Mouse (Mus musculus) midbrain, embryonic 16.5 days (tissue): ENCODE results near the gene Usp45. TPM values are rescaled to one million over a fixed set of nuclear protein-coding genes. Genes with fewer than 3 reads are reported as not detected.
"Not testable (repeated sequence)": the region's sequence is repeated elsewhere in the genome, so short reads cannot be mapped to it uniquely, and the experiment has no call there.

Source experiments
- ATAC-seq: fragments of 200-750 bp; cut with Nextera tagmentation; 2 replicates; pipeline ENCODE4 v1.8.0; 2017; ENCODE audit warnings: moderate TSS enrichment
- H3K27ac ChIP-seq: fragments of 300-500 bp; sonication (generic); 2 replicates; pipeline ENCODE4 v1.5.1; 2014; ENCODE audit warnings: mild to moderate bottlenecking, low read length, mixed read lengths
- H3K27me3 ChIP-seq: fragments of 300-500 bp; sonication (generic); 2 replicates; pipeline ENCODE4 v1.6.1; 2014; ENCODE audit warnings: low read depth, low read length, mixed read lengths; ENCODE audit not compliant: control insufficient read depth, insufficient read depth
- H3K36me3 ChIP-seq: fragments of 300-500 bp; sonication (generic); 2 replicates; pipeline ENCODE4 v1.6.1; 2014; ENCODE audit warnings: mild to moderate bottlenecking, low read length, moderate library complexity, mixed read lengths; ENCODE audit not compliant: control insufficient read depth, insufficient read depth
- H3K4me1 ChIP-seq: fragments of 300-500 bp; sonication (generic); 2 replicates; pipeline ENCODE4 v1.6.1; 2014; ENCODE audit warnings: mild to moderate bottlenecking, low read length, mixed read lengths; ENCODE audit not compliant: control insufficient read depth, insufficient read depth
- H3K4me2 ChIP-seq: fragments of 300-500 bp; sonication (generic); 2 replicates; pipeline ENCODE4 v1.6.1; 2014; ENCODE audit warnings: mild to moderate bottlenecking, low read length, mixed read lengths
- H3K4me3 ChIP-seq: fragments of 300-500 bp; sonication (generic); 2 replicates; pipeline ENCODE4 v1.5.1; 2014; ENCODE audit warnings: low read depth, mild to moderate bottlenecking, low read length, moderate library complexity, mixed read lengths
- H3K9ac ChIP-seq: fragments of 300-500 bp; sonication (generic); 2 replicates; pipeline ENCODE4 v1.6.1; 2014; ENCODE audit warnings: low read depth, low read length, mixed read lengths
- H3K9me3 ChIP-seq: fragments of 300-500 bp; sonication (generic); replicated peaks from 2 replicates; pipeline ENCODE4 v1.6.1; 2014; ENCODE audit warnings: mild to moderate bottlenecking, low read length, mixed read lengths; ENCODE audit not compliant: control insufficient read depth, poor library complexity, severe bottlenecking
- WGBS: fragments of 180-500 bp; shearing (Covaris S2); extraction: QIAGEN DNeasy Blood & Tissue Kit; methylation state at CpG from one replicate; pipeline ENCODE4 v1.1.7; 2014; 5-methylcytosine and 5-hydroxymethylcytosine counted together
- polyA plus RNA-seq: library from polyadenylated mRNA; unstranded; fragments of >200 nt; fragmentation: Nextera tagmentation; extraction: Ambion mirVana; gene quantifications from 2 replicates; pipeline ENCODE4 v1.2.1, GENCODE M21; 2015

Usp45 gene
- polyA plus RNA-seq = 4.7 and 7.7 TPM in 2 replicates

- H3K4me1 ChIP-seq = no peaks in the 10 kb centered on the region; the same call in 1 of the 2 replicates
- H3K9ac ChIP-seq = peak within 1 kb of the TSS; percentile 78
- H3K4me3 ChIP-seq = peak within 1 kb of the TSS; percentile 55
- peak within 1 kb of the TSS; percentile 69 for H3K4me2 ChIP-seq
- H3K27ac ChIP-seq = peak within 1 kb of the TSS; percentile 69
- no peaks in the 10 kb centered on the region for H3K36me3 ChIP-seq
- H3K27me3 ChIP-seq = no peaks in the 10 kb centered on the region
- 0% methylated on average over 17 of the region's 17 CpGs for WGBS
- peak; percentile 97 for ATAC-seq
- no peaks in the 10 kb centered on the region for H3K9me3 ChIP-seq
Measured at GRCm38 (mm10) chr4:21766863-21767304, at the start of gene Usp45, which contains the start of gene Tstd3. Gene Usp45, plus strand, starts transcription at chr4:21767156. Gene Tstd3, minus strand, starts transcription at chr4:21767212.

DNA sequence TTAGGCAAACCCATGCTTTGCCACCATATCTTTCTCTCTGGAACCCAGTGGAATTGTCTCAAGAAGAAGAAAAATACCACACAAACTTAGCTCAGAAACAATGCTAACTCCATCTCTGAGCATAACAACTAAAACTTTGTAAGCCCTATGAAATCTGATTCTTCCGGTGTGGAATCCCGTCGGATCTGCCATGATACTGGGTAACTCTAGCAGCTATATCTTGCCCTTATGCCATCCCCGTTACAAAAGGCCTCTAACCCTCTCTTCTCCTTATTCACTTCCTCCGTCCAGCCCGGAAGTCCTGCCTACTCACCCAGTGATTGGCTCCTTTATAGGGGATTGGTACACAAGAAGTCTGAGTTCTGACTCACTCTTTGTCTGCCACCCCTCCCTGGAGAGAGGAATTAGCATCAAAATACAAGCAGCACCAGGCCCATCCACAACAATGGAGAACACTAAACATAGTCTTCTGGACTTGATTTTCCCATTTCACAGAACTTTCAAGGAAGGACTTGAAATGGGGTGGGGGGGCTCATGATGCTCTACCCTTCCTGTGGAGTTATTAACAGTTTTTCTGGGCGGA, 44.1 kb upstream of the Usp45 start:
- Histone ChIP-seq H3K27ac (no peak overlapping the region), H3K27me3 (no peaks in the 10 kb centered on the region), H3K36me3 (no peaks in the 10 kb centered on the region), H3K4me2 (no peak overlapping the region), H3K4me3 (no peak overlapping the region), H3K9ac (no peak overlapping the region), H3K9me3 (no peaks in the 10 kb centered on the region), H3K4me1 (no peaks in the 10 kb centered on the region)
- 32% methylated on average over 7 of the region's 7 CpGs for WGBS
- ATAC-seq = no peak

- Histone ChIP-seq H3K27me3 (no peaks in the 10 kb centered on the region), H3K4me3 (peak overlapping the region; percentile 93), H3K4me2 (peak overlapping the region; percentile 88), H3K9me3 (no peaks in the 10 kb centered on the region), H3K4me1 (peaks cover 15% of the 10 kb centered on the region), H3K9ac (peak overlapping the region; percentile 96), H3K27ac (peak overlapping the region; percentile 90), H3K36me3 (no peaks in the 10 kb centered on the region)
- ATAC-seq = peak; percentile 80
- 1% methylated on average over 22 of the region's 22 CpGs for WGBS
Measured at GRCm38 (mm10) chr4:21726912-21727614, 39.9 kb upstream of the Usp45 start.

DNA sequence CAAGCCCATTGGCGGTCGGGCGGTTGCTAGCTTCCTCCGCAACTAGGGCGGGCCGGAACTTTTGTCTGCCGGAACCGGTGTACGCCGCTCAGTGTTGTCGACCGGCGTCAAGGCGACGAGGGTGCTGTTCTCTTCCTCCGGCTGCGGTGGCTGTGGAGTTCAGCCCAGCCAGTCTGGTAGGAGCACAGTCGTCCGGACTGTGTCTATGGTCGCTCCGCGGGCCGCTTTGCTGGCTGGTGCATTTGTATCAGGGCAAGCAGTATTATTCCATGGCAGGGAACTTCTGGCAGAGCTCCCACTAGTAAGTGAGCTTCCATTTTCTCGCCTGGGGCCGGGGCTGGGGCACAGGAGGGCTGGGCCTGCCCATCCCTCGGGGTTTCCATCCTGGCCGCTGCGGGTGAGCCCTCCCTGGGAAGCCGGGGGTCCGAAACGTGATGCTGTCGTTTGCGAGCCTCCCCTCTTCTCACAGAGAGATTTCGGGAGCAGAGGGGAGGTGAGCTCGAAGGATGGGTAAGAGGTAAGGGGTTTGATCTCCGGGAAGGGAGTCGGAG, 39.3 kb upstream of the Usp45 start, which contains the start of gene Ccnc:
Gene Ccnc (plus strand): TSS at position 87 of the 551 bp plus-strand sequence.
- H3K36me3 ChIP-seq = peaks cover under 1% of the 10 kb centered on the region; the same call in 1 of the 2 replicates
- H3K4me1 ChIP-seq = peaks cover 15% of the 10 kb centered on the region
- WGBS = under 1% methylated on average over 37 of the region's 37 CpGs
- H3K27me3 ChIP-seq = no peaks in the 10 kb centered on the region
- H3K4me3 ChIP-seq = peak within 1 kb of the TSS; percentile 93
- peak within 1 kb of the TSS; percentile 96 for H3K9ac ChIP-seq
- ATAC-seq = peak; percentile 99
- H3K27ac ChIP-seq = peak within 1 kb of the TSS; percentile 90
- peak within 1 kb of the TSS; percentile 88 for H3K4me2 ChIP-seq
- H3K9me3 ChIP-seq = no peaks in the 10 kb centered on the region

DNA sequence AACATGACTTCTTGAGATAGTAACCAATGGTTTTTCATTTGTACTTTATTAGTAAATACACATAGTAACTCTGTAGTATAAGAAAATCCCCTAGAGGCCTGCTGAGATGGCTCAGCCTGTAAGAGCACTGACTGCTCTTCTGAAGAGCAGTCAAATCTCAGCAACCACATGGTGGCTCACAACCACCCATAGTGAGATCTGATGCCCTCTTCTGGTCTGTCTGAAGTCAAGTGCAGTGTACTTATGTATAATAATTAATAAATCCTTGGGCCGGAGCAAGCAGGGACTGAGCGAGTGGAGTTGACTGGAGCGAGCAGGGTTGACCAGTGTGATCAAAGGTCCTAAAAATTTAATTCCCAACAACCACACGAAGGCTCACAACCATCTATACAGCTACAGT, 27.8 kb upstream of the Usp45 start:
- no peak for ATAC-seq
- H3K9ac ChIP-seq = no peak overlapping the region
- H3K4me3 ChIP-seq = no peak overlapping the region
- H3K9me3 ChIP-seq = no peaks in the 10 kb centered on the region
- H3K27ac ChIP-seq = no peak overlapping the region
- peaks cover 15% of the 10 kb centered on the region; the same call in 1 of the 2 replicates for H3K36me3 ChIP-seq
- H3K27me3 ChIP-seq = no peaks in the 10 kb centered on the region
- H3K4me1 ChIP-seq = no peaks in the 10 kb centered on the region
- H3K4me2 ChIP-seq = no peak overlapping the region
- WGBS = 93% methylated on average over 4 of the region's 4 CpGs

GRCm38 (mm10) chr4:21744142-21744541, 22.8 kb upstream of the Usp45 start:
- not testable (repeated sequence) for H3K4me3 ChIP-seq, H3K36me3 ChIP-seq, ATAC-seq, H3K4me1 ChIP-seq, H3K9me3 ChIP-seq, H3K9ac ChIP-seq, H3K27ac ChIP-seq, H3K4me2 ChIP-seq, H3K27me3 ChIP-seq
- 96% methylated on average over 8 of the region's 8 CpGs for WGBS

GRCm38 (mm10) chr4:21745723-21746122, 21.2 kb upstream of the Usp45 start:
- H3K9me3 ChIP-seq = no peaks in the 10 kb centered on the region
- H3K4me3 ChIP-seq = no peak overlapping the region
- 81% methylated on average over 5 of the region's 5 CpGs for WGBS
- no peak overlapping the region for H3K9ac ChIP-seq
- no peak for ATAC-seq
- no peak overlapping the region for H3K4me2 ChIP-seq
- H3K27me3 ChIP-seq = no peaks in the 10 kb centered on the region
- H3K36me3 ChIP-seq = peaks cover 9% of the 10 kb centered on the region
- no peaks in the 10 kb centered on the region for H3K4me1 ChIP-seq
- H3K27ac ChIP-seq = no peak overlapping the region

DNA sequence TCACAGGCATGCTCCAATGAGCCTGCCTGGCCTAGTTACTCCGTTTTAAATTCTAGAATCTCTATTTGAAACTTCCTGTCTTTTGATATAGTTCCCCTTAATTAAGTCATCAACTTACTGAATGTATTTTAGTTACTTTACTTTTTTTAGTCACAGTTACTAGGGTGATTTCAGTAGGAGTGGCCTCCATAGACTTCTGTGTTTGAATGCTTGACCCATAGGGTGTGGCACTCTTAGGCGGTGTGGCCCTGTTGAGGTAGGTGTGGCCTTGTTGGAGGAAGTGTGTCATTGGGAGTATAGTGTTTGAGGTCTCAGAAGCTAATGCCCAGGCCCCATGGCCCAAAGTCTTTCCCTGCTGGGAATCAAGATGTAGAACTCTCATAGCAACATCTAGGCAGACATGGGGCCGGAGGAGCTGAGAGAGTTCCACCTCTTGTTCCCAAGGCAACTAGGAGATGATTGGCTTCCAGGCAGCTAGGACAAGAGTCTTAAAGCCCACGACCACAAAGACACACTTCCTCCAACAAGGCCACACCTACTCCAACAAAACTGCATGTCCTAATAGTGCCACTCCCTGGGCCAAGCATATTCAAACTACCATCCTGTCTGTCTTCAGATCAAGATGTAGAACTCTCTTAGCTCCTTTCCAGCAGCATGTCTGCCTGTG, 11.7 kb upstream of the Usp45 start:
- Histone ChIP-seq H3K27me3 (no peaks in the 10 kb centered on the region), H3K4me1 (no peaks in the 10 kb centered on the region), H3K27ac (no peak overlapping the region), H3K9me3 (no peaks in the 10 kb centered on the region), H3K4me3 (no peak overlapping the region), H3K4me2 (no peak overlapping the region), H3K36me3 (peaks cover 12% of the 10 kb centered on the region), H3K9ac (no peak overlapping the region)
- no peak for ATAC-seq
- 70% methylated on average over 4 of the region's 4 CpGs for WGBS
